Mouse (Mus musculus) hindbrain, embryonic 11.5 days (tissue): ENCODE measurements around the gene Vasp. TPM values are rescaled to one million over a fixed set of nuclear protein-coding genes. Genes with fewer than 3 reads are reported as not detected.

Experiments
- ATAC-seq: fragments of 200-750 bp; cut with Nextera tagmentation; 2 replicates; pipeline ENCODE4 v1.8.0; 2017; ENCODE audit warnings: mild to moderate bottlenecking, moderate TSS enrichment, moderate library complexity; ENCODE audit not compliant: low FRiP score
- DNase-seq: peaks from one replicate; pipeline ENCODE4 v3.0.0-alpha.2; 2015; ENCODE audit warnings: low spot score
- H3K27ac ChIP-seq: fragments of 300-500 bp; sonication (generic); 2 replicates; pipeline ENCODE4 v1.5.1; 2014; ENCODE audit warnings: mild to moderate bottlenecking, low read depth, low read length
- H3K27me3 ChIP-seq: fragments of 300-500 bp; sonication (generic); 2 replicates; pipeline ENCODE4 v1.6.1; 2014; ENCODE audit warnings: mild to moderate bottlenecking, low read length, moderate library complexity, mixed read lengths; ENCODE audit not compliant: control insufficient read depth, insufficient read depth
- H3K36me3 ChIP-seq: fragments of 300-500 bp; sonication (generic); 2 replicates; pipeline ENCODE4 v1.6.1; 2014; ENCODE audit warnings: mild to moderate bottlenecking, low read length, moderate library complexity, mixed read lengths; ENCODE audit not compliant: control insufficient read depth, insufficient read depth
- H3K4me1 ChIP-seq: fragments of 300-500 bp; sonication (generic); replicated peaks from 2 replicates; pipeline ENCODE4 v1.6.1; 2014; ENCODE audit warnings: low read length, mixed read lengths; ENCODE audit not compliant: control insufficient read depth, insufficient read depth
- H3K4me2 ChIP-seq: fragments of 300-500 bp; sonication (generic); replicated peaks from 2 replicates; pipeline ENCODE4 v1.6.1; 2014; ENCODE audit warnings: mild to moderate bottlenecking, low read depth, low read length
- H3K4me3 ChIP-seq: fragments of 300-500 bp; sonication (generic); 2 replicates; pipeline ENCODE4 v1.5.1; 2014; ENCODE audit warnings: low read depth, low read length
- H3K9ac ChIP-seq: fragments of 300-500 bp; sonication (generic); 2 replicates; pipeline ENCODE4 v1.6.1; 2014; ENCODE audit warnings: low read depth, low read length
- H3K9me3 ChIP-seq: fragments of 300-500 bp; sonication (generic); 2 replicates; pipeline ENCODE4 v1.6.1; 2016; ENCODE audit warnings: low read length; ENCODE audit not compliant: control insufficient read depth
- WGBS: fragments of 180-500 bp; shearing (Covaris S2); extraction: QIAGEN DNeasy Blood & Tissue Kit; methylation state at CpG from one replicate; pipeline ENCODE4 v1.1.7; 2014; 5-methylcytosine and 5-hydroxymethylcytosine counted together
- polyA plus RNA-seq: library from polyadenylated mRNA; unstranded; fragments of >200 nt; fragmentation: Nextera tagmentation; extraction: Ambion mirVana; gene quantifications from 2 replicates; pipeline ENCODE4 v1.2.1, GENCODE M21; 2014

Vasp gene
- polyA plus RNA-seq, 1 experiment from 2014 or later, result 29.2 TPM

GRCm38 (mm10) chr7:19239423-19239822 is 32.2 kb downstream of the Vasp start:
- peak; percentile 95 for DNase-seq
- Histone ChIP-seq H3K36me3 (0 out of 2 replicates have a peak, but pooled peaks cover under 1% of the 10 kb centered on the region), H3K9ac (no peak overlapping the region), H3K4me2 (no peak overlapping the region), H3K4me1 (no peaks in the 10 kb centered on the region), H3K27ac (no peak overlapping the region), H3K27me3 (no peaks in the 10 kb centered on the region), H3K9me3 (no peaks in the 10 kb centered on the region), H3K4me3 (no peak overlapping the region)
- 0% methylated on average over 1 of the region's 1 CpGs for WGBS
- peak; percentile 94 for ATAC-seq

- 98% methylated on average over 4 of the region's 4 CpGs for WGBS
- Histone ChIP-seq H3K4me2 (no peak overlapping the region), H3K4me1 (no peaks in the 10 kb centered on the region), H3K36me3 (no peaks in the 10 kb centered on the region), H3K4me3 (no peak overlapping the region), H3K9me3 (no peaks in the 10 kb centered on the region), H3K9ac (no peak overlapping the region), H3K27ac (no peak overlapping the region), H3K27me3 (no peaks in the 10 kb centered on the region)
- DNase-seq, result no peak
- ATAC-seq, result no peak
These were observed 33.3 kb downstream of the Vasp start for GRCm38 (mm10) chr7:19238344-19238743.

- H3K36me3 ChIP-seq, result no peaks in the 10 kb centered on the region
- no peak overlapping the region for H3K4me2 ChIP-seq
- H3K4me1 ChIP-seq, result no peaks in the 10 kb centered on the region
- no peak overlapping the region for H3K27ac ChIP-seq
- no peaks in the 10 kb centered on the region for H3K9me3 ChIP-seq
- 80% methylated on average over 2 of the region's 2 CpGs for WGBS
- no peak for DNase-seq
- no peaks in the 10 kb centered on the region for H3K27me3 ChIP-seq
- no peak overlapping the region for H3K9ac ChIP-seq
- H3K4me3 ChIP-seq, result no peak overlapping the region
- no peak for ATAC-seq
These were observed 35.2 kb downstream of the Vasp start for GRCm38 (mm10) chr7:19236411-19236810.

GRCm38 (mm10) chr7:19235092-19235671 is 36.4 kb downstream of the Vasp start:
- H3K36me3 ChIP-seq, result no peaks in the 10 kb centered on the region
- ATAC-seq (no peak), DNase-seq (no peak)
- H3K27ac ChIP-seq, result no peak overlapping the region
- no peaks in the 10 kb centered on the region for H3K4me1 ChIP-seq
- no peak overlapping the region for H3K9ac ChIP-seq
- H3K9me3 ChIP-seq, result no peaks in the 10 kb centered on the region
- no peak overlapping the region for H3K4me3 ChIP-seq
- WGBS, result 92% methylated on average over 2 of the region's 2 CpGs
- H3K27me3 ChIP-seq, result no peaks in the 10 kb centered on the region
- H3K4me2 ChIP-seq, result no peak overlapping the region

GRCm38 (mm10) chr7:19234652-19235051 is 37.0 kb downstream of the Vasp start:
- no peak for ATAC-seq
- no peak for DNase-seq
- Histone ChIP-seq H3K4me2 (no peak overlapping the region), H3K4me3 (no peak overlapping the region), H3K9ac (no peak overlapping the region), H3K4me1 (peaks cover under 1% of the 10 kb centered on the region; the same call in 1 of the 2 replicates), H3K27me3 (no peaks in the 10 kb centered on the region), H3K9me3 (no peaks in the 10 kb centered on the region), H3K27ac (no peak overlapping the region), H3K36me3 (no peaks in the 10 kb centered on the region)
- WGBS, result 83% methylated on average over 5 of the region's 5 CpGs

GRCm38 (mm10) chr7:19231849-19232248 is 39.8 kb downstream of the Vasp start:
- H3K4me3 ChIP-seq, result no peak overlapping the region
- H3K9me3 ChIP-seq, result no peaks in the 10 kb centered on the region

GRCm38 (mm10) chr7:19230899-19231298 is 40.7 kb downstream of the Vasp start:
- DNase-seq, result no peak
- WGBS, result 97% methylated on average over 5 of the region's 5 CpGs

More at GRCm38 (mm10) chr7:19231849-19232248, 39.8 kb downstream of the Vasp start:
- ATAC-seq (no peak), DNase-seq (no peak)
- 96% methylated on average over 3 of the region's 3 CpGs for WGBS
- peaks cover 5% of the 10 kb centered on the region for H3K4me1 ChIP-seq
- no peak overlapping the region for H3K27ac ChIP-seq
- no peak overlapping the region for H3K4me2 ChIP-seq
- no peaks in the 10 kb centered on the region for H3K36me3 ChIP-seq
- H3K9ac ChIP-seq, result no peak overlapping the region
- no peaks in the 10 kb centered on the region for H3K27me3 ChIP-seq

GRCm38 (mm10) chr7:19230041-19230580 is 41.5 kb downstream of the Vasp start:
- Histone ChIP-seq H3K4me2 (no peak overlapping the region), H3K36me3 (no peaks in the 10 kb centered on the region), H3K4me3 (no peak overlapping the region), H3K27me3 (no peaks in the 10 kb centered on the region), H3K9ac (no peak overlapping the region), H3K27ac (no peak overlapping the region), H3K4me1 (peaks cover 6% of the 10 kb centered on the region), H3K9me3 (no peaks in the 10 kb centered on the region)
- ATAC-seq (no peak), DNase-seq (no peak)
- WGBS, result 95% methylated on average over 2 of the region's 2 CpGs

More at GRCm38 (mm10) chr7:19230899-19231298, 40.7 kb downstream of the Vasp start:
- no peaks in the 10 kb centered on the region for H3K36me3 ChIP-seq
- H3K4me3 ChIP-seq, result no peak overlapping the region
- H3K9ac ChIP-seq, result no peak overlapping the region
- peaks cover 6% of the 10 kb centered on the region for H3K4me1 ChIP-seq
- no peaks in the 10 kb centered on the region for H3K27me3 ChIP-seq
- H3K4me2 ChIP-seq, result no peak overlapping the region
- H3K9me3 ChIP-seq, result no peaks in the 10 kb centered on the region
- no peak overlapping the region for H3K27ac ChIP-seq
- ATAC-seq, result no peak

- Histone ChIP-seq H3K27me3 (no peaks in the 10 kb centered on the region), H3K4me2 (peak overlapping the region; percentile 54), H3K4me3 (peak overlapping the region; percentile 50), H3K9ac (peak overlapping the region; percentile 31), H3K36me3 (no peaks in the 10 kb centered on the region), H3K4me1 (peaks cover 6% of the 10 kb centered on the region), H3K27ac (peak overlapping the region; percentile 64; the same call in 1 of the 2 replicates), H3K9me3 (no peaks in the 10 kb centered on the region)
- no peak for ATAC-seq
- no peak for DNase-seq
- WGBS, result 52% methylated on average over 5 of the region's 5 CpGs
These were observed 42.2 kb downstream of the Vasp start for GRCm38 (mm10) chr7:19229404-19229803.
